Mouse (Mus musculus) limb, embryonic 14.5 days (tissue): ENCODE results near the gene Stk11ip. TPM values are rescaled to one million over a fixed set of nuclear protein-coding genes. Genes with fewer than 3 reads are reported as not detected.

Source experiments
- ATAC-seq: fragments of 200-750 bp; cut with Nextera tagmentation; 2 replicates; pipeline ENCODE4 v1.8.0; 2017; ENCODE audit warnings: low read depth, moderate number of reproducible peaks, moderate TSS enrichment; ENCODE audit not compliant: low FRiP score
- DNase-seq: peaks from one replicate; pipeline ENCODE4 v3.0.0-alpha.2; 2015; ENCODE audit warnings: low spot score
- H3K27ac ChIP-seq: fragments of 300-500 bp; sonication (generic); replicated peaks from 2 replicates; pipeline ENCODE4 v1.5.1; 2014; ENCODE audit warnings: low read depth, mild to moderate bottlenecking, low read length, moderate library complexity, mixed read lengths
- H3K27me3 ChIP-seq: fragments of 300-500 bp; sonication (generic); 2 replicates; pipeline ENCODE4 v1.6.1; 2014; ENCODE audit warnings: low read length, mixed read lengths; ENCODE audit not compliant: control insufficient read depth, insufficient read depth
- H3K36me3 ChIP-seq: fragments of 300-500 bp; sonication (generic); 2 replicates; pipeline ENCODE4 v1.6.1; 2014; ENCODE audit warnings: mild to moderate bottlenecking, low read length, moderate library complexity, mixed read lengths; ENCODE audit not compliant: control insufficient read depth, insufficient read depth
- H3K4me1 ChIP-seq: fragments of 300-500 bp; sonication (generic); 2 replicates; pipeline ENCODE4 v1.6.1; 2014; ENCODE audit warnings: antibody characterized with exemption, low read length, mixed read lengths; ENCODE audit not compliant: control insufficient read depth, insufficient read depth
- H3K4me2 ChIP-seq: fragments of 300-500 bp; sonication (generic); replicated peaks from 2 replicates; pipeline ENCODE4 v1.6.1; 2014; ENCODE audit warnings: low read depth, mild to moderate bottlenecking, low read length, moderate library complexity; ENCODE audit not compliant: severe bottlenecking
- H3K4me3 ChIP-seq: fragments of 300-500 bp; sonication (generic); replicated peaks from 2 replicates; pipeline ENCODE4 v1.5.1; 2014; ENCODE audit warnings: low read length
- H3K9ac ChIP-seq: fragments of 300-500 bp; sonication (generic); 2 replicates; pipeline ENCODE4 v1.6.1; 2014; ENCODE audit warnings: mild to moderate bottlenecking, low read depth, low read length, moderate library complexity; ENCODE audit not compliant: severe bottlenecking
- H3K9me3 ChIP-seq: fragments of 300-500 bp; sonication (generic); 2 replicates; pipeline ENCODE4 v1.6.1; 2016; ENCODE audit warnings: low read length; ENCODE audit not compliant: control insufficient read depth
- POLR2A ChIP-seq: fragments of 200-500 bp; IDR thresholded peaks from 2 replicates; pipeline ENCODE4 v1.8.0; 2012; ENCODE audit warnings: inconsistent platforms, mild to moderate bottlenecking, moderate library complexity, borderline replicate concordance; ENCODE audit not compliant: insufficient read depth, insufficient read length; ENCODE audit errors: extremely low read depth
- WGBS: fragments of 180-500 bp; shearing (Covaris S2); extraction: QIAGEN DNeasy Blood & Tissue Kit; methylation state at CpG from one replicate; pipeline ENCODE4 v1.1.7; 2014; 5-methylcytosine and 5-hydroxymethylcytosine counted together
- polyA plus RNA-seq, 2 experiments: library from polyadenylated mRNA; depleted of rRNA in 1 of 2; stranded (reverse) in 1 of 2; unstranded in 1 of 2; fragments of >200 nt; fragmentation: Nextera tagmentation in 1 of 2; extraction: Ambion mirVana in 1 of 2; gene quantifications; 2 replicates each; pipeline versions ENCODE4 v1.2.1 to v1.2.3; 2012 to 2014

The Stk11ip gene
- polyA plus RNA-seq (2012; rRNA removed), result 37.2 and 53.6 TPM in 2 replicates
- 15.4 and 19.0 TPM in 2 replicates for polyA plus RNA-seq (2014; fragmentation: Nextera tagmentation; extraction: Ambion mirVana)

GRCm38 (mm10) chr1:75521321-75522031 is at the start of gene Stk11ip:
TSS of gene Stk11ip (plus strand) at chr1:75521529.
- Histone ChIP-seq H3K36me3 (peaks cover 10% of the 10 kb centered on the region), H3K4me1 (peaks cover 18% of the 10 kb centered on the region), H3K9me3 (no peaks in the 10 kb centered on the region), H3K4me3 (peak within 1 kb of the TSS; percentile 70), H3K27ac (peak within 1 kb of the TSS; percentile 95), H3K27me3 (no peaks in the 10 kb centered on the region), H3K9ac (peak within 1 kb of the TSS; percentile 49), H3K4me2 (peak within 1 kb of the TSS; percentile 53)
- peak; percentile 98 for ATAC-seq
- WGBS, result under 1% methylated on average over 45 of the region's 46 CpGs
- 0 out of 2 replicates have a peak, but pooled peaks have one; percentile 34 for TF ChIP-seq POLR2A
- peak; percentile 99 for DNase-seq

- Histone ChIP-seq H3K9ac (no peak overlapping the region), H3K36me3 (peaks cover 47% of the 10 kb centered on the region), H3K4me2 (no peak overlapping the region), H3K4me1 (peaks cover 19% of the 10 kb centered on the region), H3K9me3 (no peaks in the 10 kb centered on the region), H3K27me3 (peaks cover 5% of the 10 kb centered on the region; the same call in 1 of the 2 replicates), H3K27ac (no peak overlapping the region), H3K4me3 (no peak overlapping the region)
- ATAC-seq (no peak), DNase-seq (no peak)
- 94% methylated on average over 11 of the region's 11 CpGs for WGBS
- TF ChIP-seq POLR2A, result no peak
Observed at GRCm38 (mm10) chr1:75476441-75476840, 44.9 kb upstream of the Stk11ip start.

GRCm38 (mm10) chr1:75477264-75477965 is 43.9 kb upstream of the Stk11ip start:
- 17% methylated on average over 35 of the region's 35 CpGs for WGBS
- Histone ChIP-seq H3K9me3 (no peaks in the 10 kb centered on the region), H3K36me3 (peaks cover 43% of the 10 kb centered on the region), H3K4me1 (peaks cover 19% of the 10 kb centered on the region), H3K27me3 (peaks cover 5% of the 10 kb centered on the region; the same call in 1 of the 2 replicates), H3K9ac (no peak overlapping the region), H3K4me3 (peak overlapping the region; percentile 68), H3K27ac (no peak overlapping the region), H3K4me2 (peak overlapping the region; percentile 75)
- no peak for TF ChIP-seq POLR2A
- peak; percentile 80 for DNase-seq
- no peak for ATAC-seq

GRCm38 (mm10) chr1:75477966-75478290 is 43.4 kb upstream of the Stk11ip start:
- ATAC-seq (no peak), DNase-seq (no peak)
- Histone ChIP-seq H3K36me3 (peaks cover 38% of the 10 kb centered on the region), H3K4me3 (peak overlapping the region; percentile 68), H3K9ac (no peak overlapping the region), H3K27me3 (peaks cover 10% of the 10 kb centered on the region; the same call in 1 of the 2 replicates), H3K4me2 (peak overlapping the region; percentile 75), H3K4me1 (peaks cover 19% of the 10 kb centered on the region), H3K9me3 (no peaks in the 10 kb centered on the region), H3K27ac (no peak overlapping the region)
- 44% methylated on average over 3 of the region's 3 CpGs for WGBS
- TF ChIP-seq POLR2A, result no peak

- ATAC-seq, result no peak
- peaks cover 19% of the 10 kb centered on the region for H3K4me1 ChIP-seq
- peak overlapping the region; percentile 75 for H3K4me2 ChIP-seq
- peak; percentile 34 for DNase-seq
- no peaks in the 10 kb centered on the region for H3K9me3 ChIP-seq
- H3K27me3 ChIP-seq, result peaks cover 12% of the 10 kb centered on the region; the same call in 1 of the 2 replicates
- no peak for TF ChIP-seq POLR2A
- peaks cover 32% of the 10 kb centered on the region for H3K36me3 ChIP-seq
- WGBS, result 0% methylated on average over 14 of the region's 25 CpGs
- H3K27ac ChIP-seq, result peak overlapping the region; percentile 70
- peak overlapping the region; percentile 63 for H3K9ac ChIP-seq
- peak overlapping the region; percentile 68 for H3K4me3 ChIP-seq
Observed at GRCm38 (mm10) chr1:75478497-75478896, 42.8 kb upstream of the Stk11ip start.
